Mouse (Mus musculus): ENCODE measurements around the gene Olfr544.

GRCm38 (mm10) chr7:102446438-102446837, 41.7 kb downstream of the Olfr544 start:
- no peak for TF ChIP-seq CTCF (IDR thresholded peaks at IDR 0.05; ENCODE audit: low read depth)
- no peak for TF ChIP-seq EP300 (IDR thresholded peaks at IDR 0.05; ENCODE audit: low read depth)

All from liver, postnatal 0 days (tissue).